ENCODE assay signal across 35 mouse cellular contexts in the genomic region with DNA sequence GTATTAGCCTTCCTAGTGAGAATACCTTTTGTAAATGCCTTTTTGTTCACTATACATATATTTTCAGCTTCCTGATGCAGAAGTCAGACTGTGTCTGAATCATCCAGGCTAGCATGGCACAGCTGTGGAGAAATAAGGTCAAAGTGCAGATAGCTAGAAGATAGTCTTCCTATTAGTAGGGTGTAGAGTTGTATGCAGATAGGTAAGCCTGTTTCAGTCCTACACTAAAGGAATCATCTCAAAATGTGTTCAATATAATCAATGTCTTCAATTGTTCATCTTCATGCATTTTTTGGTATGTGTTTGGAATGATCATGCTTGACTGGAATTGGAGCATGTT. TPM values are rescaled to one million over a fixed set of nuclear protein-coding genes. Genes with fewer than 3 reads are reported as not detected.
A peak's percentile ranks its signal among the peaks of the same experiment; 100 is the strongest.
DNase-seq lines count a peak whose midpoint lies in the region; ATAC-seq and TF ChIP-seq lines count a peak whose summit lies in the region.
"Had no signal": no experiment of that assay in that cellular context is flagged by ENCODE, and none has a peak within 500 bp of the region (broad histone marks: within the 10 kb centered on the region; RNA-seq: fewer than 3 reads in every experiment).

No protein-coding gene starts in this region.

- ATAC-seq in liver, embryonic 12.5 days: no peak
- ATAC-seq in intestine, postnatal 0 days: peak; percentile 69
- ATAC-seq: forebrain, embryonic 13.5 days; forebrain, embryonic 16.5 days; hindbrain, postnatal 0 days had no signal

- H3K4me1 ChIP-seq in liver, adult 2 months (ENCODE audit: control insufficient read depth, insufficient read depth, low read length): peaks cover 16% of the 10 kb centered on the region; the same call in 1 of the 2 replicates
- H3K4me1 ChIP-seq in liver, embryonic 12.5 days: no peaks in the 10 kb centered on the region
- H3K4me1 ChIP-seq in embryonic fibroblast, embryonic 13.5 days (ENCODE audit: control insufficient read depth, insufficient read depth, low read length): peaks cover 16% of the 10 kb centered on the region
- 0 out of 2 replicates have a peak, but pooled peaks cover 14% of the 10 kb centered on the region for H3K4me1 ChIP-seq in intestine, postnatal 0 days (replicated peaks; ENCODE audit: control insufficient read depth, insufficient read depth, low read length)
- H3K4me1 ChIP-seq: embryonic facial prominence, embryonic 10.5 days; forebrain, embryonic 10.5 days; forebrain, embryonic 13.5 days had no signal

- no peak overlapping the region for H3K27ac ChIP-seq in liver, adult 2 months (replicated peaks; ENCODE audit: insufficient read depth, low read depth, low read length)
- no peak overlapping the region for H3K27ac ChIP-seq in liver, embryonic 12.5 days
- H3K27ac ChIP-seq in embryonic fibroblast, embryonic 13.5 days (ENCODE audit: insufficient read depth, low read length): peak overlapping the region; percentile 100
- no peak overlapping the region; the same call in 1 of the 2 replicates for H3K27ac ChIP-seq in intestine, postnatal 0 days (ENCODE audit: low read depth, low read length)
- H3K27ac ChIP-seq: embryonic facial prominence, embryonic 10.5 days; embryonic facial prominence, embryonic 13.5 days; forebrain, embryonic 10.5 days; forebrain, embryonic 13.5 days; heart, embryonic 15.5 days; hindbrain, embryonic 14.5 days; hindbrain, postnatal 0 days had no signal

- no peak for TF ChIP-seq CTCF in liver, adult 2 months (IDR thresholded peaks at IDR 0.05; ENCODE audit: low read depth, low read length)
- TF ChIP-seq CTCF in embryonic fibroblast, embryonic 13.5 days (IDR thresholded peaks at IDR 0.05; ENCODE audit: borderline replicate concordance, insufficient read depth, low read length): no peak
- no peak for TF ChIP-seq CTCF in intestine, postnatal 0 days (IDR thresholded peaks at IDR 0.05; ENCODE audit: low read depth)

- H3K36me3 ChIP-seq in liver, adult 2 months (ENCODE audit: control insufficient read depth, insufficient read depth, low read length): no peaks in the 10 kb centered on the region
- no peaks in the 10 kb centered on the region for H3K36me3 ChIP-seq in liver, embryonic 12.5 days
- H3K36me3 ChIP-seq in intestine, postnatal 0 days (ENCODE audit: control insufficient read depth, insufficient read depth): no peaks in the 10 kb centered on the region
- no peaks in the 10 kb centered on the region for H3K36me3 ChIP-seq in myocyte (ENCODE audit: control insufficient read depth, insufficient read depth)
- H3K36me3 ChIP-seq: embryonic facial prominence, embryonic 10.5 days; embryonic facial prominence, embryonic 13.5 days; forebrain, embryonic 10.5 days; G1E; heart, embryonic 12.5 days; heart, embryonic 15.5 days had no signal

- DNase-seq in liver, adult 2 months (ENCODE audit: extremely low read depth, low read depth, low spot score): peak; percentile 66
- DNase-seq in ovary, postnatal 36 days (ENCODE audit: low spot score): no peak
- DNase-seq in kidney, postnatal 10 days: no peak
- DNase-seq: adrenal gland, postnatal 10 days; adrenal gland, postnatal 36 days; B cell, adult 2 months; cerebellum, adult 11 months; cerebellum, adult 2 months; cerebellum, adult 9-11 months; cerebellum, postnatal 36 days; embryo, embryonic 11 days; gastrocnemius, adult 2 months; gastrocnemius, postnatal 14 days; heart, adult 11 months; heart, postnatal 10 days; heart, postnatal 4 days had no signal

- H3K4me2 ChIP-seq in liver, embryonic 12.5 days: no peak overlapping the region
- H3K4me2 ChIP-seq in intestine, postnatal 0 days (replicated peaks; ENCODE audit: low read depth): no peak overlapping the region
- peak overlapping the region; percentile 79 for H3K4me2 ChIP-seq in myocyte (ENCODE audit: low read depth)
- H3K4me2 ChIP-seq: embryonic facial prominence, embryonic 13.5 days; forebrain, embryonic 13.5 days; heart, embryonic 12.5 days; heart, embryonic 15.5 days; hindbrain, embryonic 14.5 days had no signal

- H3K4me3 ChIP-seq in liver, adult 2 months (ENCODE audit: insufficient read depth, low read depth, low read length): no peak overlapping the region
- H3K4me3 ChIP-seq in liver, embryonic 12.5 days: no peak overlapping the region
- H3K4me3 ChIP-seq in embryonic fibroblast, embryonic 13.5 days (ENCODE audit: insufficient read depth, low read length): no peak overlapping the region
- no peak overlapping the region for H3K4me3 ChIP-seq in intestine, postnatal 0 days (ENCODE audit: low read depth, low read length)
- no peak overlapping the region for H3K4me3 ChIP-seq in myocyte
- H3K4me3 ChIP-seq: embryonic facial prominence, embryonic 10.5 days; embryonic facial prominence, embryonic 13.5 days; forebrain, embryonic 10.5 days; forebrain, embryonic 13.5 days; gastrocnemius, adult 2 months; heart, embryonic 12.5 days; heart, embryonic 15.5 days had no signal

- no peak for TF ChIP-seq POLR2A in liver, adult 2 months (IDR thresholded peaks at IDR 0.05; ENCODE audit: extremely low read depth, insufficient read depth, low read length)
- TF ChIP-seq POLR2A in embryonic fibroblast, embryonic 13.5 days (IDR thresholded peaks at IDR 0.05; ENCODE audit: low read depth, low read length): no peak
- no peak for TF ChIP-seq POLR2A in myocyte (IDR thresholded peaks at IDR 0.05; ENCODE audit: insufficient read length, low read depth)

- H3K9me3 ChIP-seq in liver, embryonic 12.5 days (replicated peaks): no peaks in the 10 kb centered on the region
- H3K9me3 ChIP-seq in intestine, postnatal 0 days (ENCODE audit: control insufficient read depth): no peaks in the 10 kb centered on the region
- H3K9me3 ChIP-seq: embryonic facial prominence, embryonic 13.5 days; forebrain, embryonic 10.5 days; forebrain, embryonic 13.5 days; G1E; heart, embryonic 12.5 days; heart, embryonic 15.5 days had no signal

- no peaks in the 10 kb centered on the region for H3K27me3 ChIP-seq in liver, adult 2 months (ENCODE audit: control insufficient read depth, insufficient read depth, low read length)
- no peaks in the 10 kb centered on the region for H3K27me3 ChIP-seq in liver, embryonic 12.5 days (replicated peaks)
- no peaks in the 10 kb centered on the region for H3K27me3 ChIP-seq in intestine, postnatal 0 days (replicated peaks; ENCODE audit: control insufficient read depth, insufficient read depth, low read length)
- H3K27me3 ChIP-seq in myocyte (ENCODE audit: control insufficient read depth, insufficient read depth, insufficient read length): no peaks in the 10 kb centered on the region
- H3K27me3 ChIP-seq: CH12.LX; embryonic facial prominence, embryonic 13.5 days; forebrain, embryonic 13.5 days; heart, embryonic 12.5 days; heart, embryonic 15.5 days; Patski had no signal

- H3ac ChIP-seq in myocyte (ENCODE audit: control insufficient read depth, insufficient read length): no peak overlapping the region

- H3K9ac ChIP-seq in liver, adult 2 months (ENCODE audit: low read depth, low read length): no peak overlapping the region
- H3K9ac ChIP-seq in liver, embryonic 12.5 days: no peak overlapping the region
- H3K9ac ChIP-seq in intestine, postnatal 0 days (ENCODE audit: low read depth, low read length): no peak overlapping the region
- H3K9ac ChIP-seq: embryonic facial prominence, embryonic 13.5 days; forebrain, embryonic 13.5 days; heart, embryonic 12.5 days; heart, embryonic 15.5 days; hindbrain, embryonic 14.5 days had no signal

- H3K79me2 ChIP-seq in liver, adult 2 months (ENCODE audit: control insufficient read depth, insufficient read depth, low read length): no peaks in the 10 kb centered on the region
- no peaks in the 10 kb centered on the region for H3K79me2 ChIP-seq in myocyte (ENCODE audit: control insufficient read depth, insufficient read depth)

TF ChIP-seq in myocyte, 11 proteins besides CTCF, POLR2A, EP300 and RAD21 (continues in another document):
- no peak for TF ChIP-seq TCF3 (IDR thresholded peaks at IDR 0.05; ENCODE audit: insufficient read length, low read depth)
- TF ChIP-seq MYOD1 (IDR thresholded peaks at IDR 0.05; ENCODE audit: control insufficient read depth in 1 of 3, insufficient read length in 2 of 3, low read depth in 2 of 3): no peak
- no peak for TF ChIP-seq MYOG (IDR thresholded peaks at IDR 0.05; ENCODE audit: control insufficient read depth in 1 of 3, insufficient read depth in 1 of 3, insufficient read length in 2 of 3, low read depth in 2 of 3)
- no peak for TF ChIP-seq REST (IDR thresholded peaks at IDR 0.05; ENCODE audit: insufficient read depth, insufficient read length)
- no peak for TF ChIP-seq CEBPB (IDR thresholded peaks at IDR 0.05; ENCODE audit: insufficient read depth, poor library complexity, severe bottlenecking)
- no peak for TF ChIP-seq SRF (IDR thresholded peaks at IDR 0.05; ENCODE audit: control insufficient read depth, insufficient read length, low read depth)
- TF ChIP-seq E2F4 (IDR thresholded peaks at IDR 0.05; ENCODE audit: insufficient read depth): no peak
- no peak for TF ChIP-seq TCF12 (IDR thresholded peaks at IDR 0.05; ENCODE audit: insufficient read depth, poor library complexity, severe bottlenecking)
- TF ChIP-seq USF1 (IDR thresholded peaks at IDR 0.05; ENCODE audit: low read depth): no peak

RNA-seq across cellular contexts. Expression of a gene that starts 13.9 kb away (rescaled TPM):
- total RNA-seq in liver, adult 2 months (2014; rRNA removed): 8.2 and 9.3 TPM in 2 replicates
- 2.0 and 4.2 TPM in 2 replicates for polyA plus RNA-seq in liver, adult 2 months (2012; rRNA removed)
- polyA plus RNA-seq in liver, embryonic 12.5 days (2016; fragmentation: Nextera tagmentation; extraction: Ambion mirVana): 0.21 and 0.24 TPM in 2 replicates
- polyA plus RNA-seq in embryonic fibroblast, embryonic 13.5 days (2011; ENCODE audit: insufficient read length, low read depth, missing spikeins): 22.0 and 40.1 TPM in 2 replicates
- polyA plus RNA-seq in intestine, postnatal 0 days (2015; fragmentation: Nextera tagmentation; extraction: Ambion mirVana): 0.83 and 1.2 TPM in 2 replicates
- polyA plus RNA-seq in myocyte (2012; fragmentation: generic; extraction: Trizol): 0.90 TPM
- total RNA-seq: CH12.LX; hindbrain, postnatal 0 days had no signal
- polyA plus RNA-seq: forebrain, embryonic 10.5 days; forebrain, embryonic 13.5 days; forebrain, embryonic 16.5 days; G1E; heart, embryonic 12.5 days had no signal

RNA-seq across cellular contexts. Expression of a gene that starts 26.5 kb away (rescaled TPM):
- total RNA-seq in liver, adult 2 months (2014; rRNA removed): 0.07 and 0.28 TPM in 2 replicates
- 0.17 and 0.31 TPM in 2 replicates for polyA plus RNA-seq in liver, adult 2 months (2012; rRNA removed)
- 0.44 TPM in 1 of 2 replicates, not detected in the other for polyA plus RNA-seq in liver, embryonic 12.5 days (2016; fragmentation: Nextera tagmentation; extraction: Ambion mirVana)
- polyA plus RNA-seq in embryonic fibroblast, embryonic 13.5 days (2011; ENCODE audit: insufficient read length, low read depth, missing spikeins): 3.1 TPM in 1 of 2 replicates, not detected in the other
- 0.18 and 0.30 TPM in 2 replicates for polyA plus RNA-seq in intestine, postnatal 0 days (2015; fragmentation: Nextera tagmentation; extraction: Ambion mirVana)
- polyA plus RNA-seq in myocyte (2012; fragmentation: generic; extraction: Trizol): not detected
- total RNA-seq: gastrocnemius, adult 2 months; gastrocnemius, postnatal 14 days; gastrocnemius, postnatal 4 days; heart, postnatal 10 days; heart, postnatal 4 days; hindbrain, postnatal 0 days had no signal
- polyA plus RNA-seq: cerebellum, adult 2 months; cortical plate, adult 2 months; embryonic facial prominence, embryonic 10.5 days; embryonic facial prominence, embryonic 13.5 days; forebrain, embryonic 10.5 days; forebrain, embryonic 13.5 days; forebrain, embryonic 16.5 days; G1E; heart, embryonic 12.5 days; heart, embryonic 15.5 days; hindbrain, embryonic 11.5 days had no signal

RNA-seq across cellular contexts. Expression of a gene that starts 53.8 kb away (rescaled TPM):
- 7.8 and 9.9 TPM in 2 replicates for total RNA-seq in liver, adult 2 months (2014; rRNA removed)
- 6.3 and 6.4 TPM in 2 replicates for polyA plus RNA-seq in liver, adult 2 months (2012; rRNA removed)
- polyA plus RNA-seq in liver, embryonic 12.5 days (2016; fragmentation: Nextera tagmentation; extraction: Ambion mirVana): 11.4 and 13.9 TPM in 2 replicates
- 18.5 and 20.1 TPM in 2 replicates for polyA plus RNA-seq in embryonic fibroblast, embryonic 13.5 days (2011; ENCODE audit: insufficient read length, low read depth, missing spikeins)
- 33.9 TPM in 2 replicates for polyA plus RNA-seq in intestine, postnatal 0 days (2015; fragmentation: Nextera tagmentation; extraction: Ambion mirVana)
- 11.9 TPM for polyA plus RNA-seq in myocyte (2012; fragmentation: generic; extraction: Trizol)
